Mouse (Mus musculus) brain, adult 2 months (tissue): ENCODE measurements around the gene Gm5485.

Experiments
- DNase-seq: peaks from one replicate; pipeline ENCODE4 v3.0.0; 2011; ENCODE audit warnings: low read depth, low spot score

Gm5485 gene

DNA sequence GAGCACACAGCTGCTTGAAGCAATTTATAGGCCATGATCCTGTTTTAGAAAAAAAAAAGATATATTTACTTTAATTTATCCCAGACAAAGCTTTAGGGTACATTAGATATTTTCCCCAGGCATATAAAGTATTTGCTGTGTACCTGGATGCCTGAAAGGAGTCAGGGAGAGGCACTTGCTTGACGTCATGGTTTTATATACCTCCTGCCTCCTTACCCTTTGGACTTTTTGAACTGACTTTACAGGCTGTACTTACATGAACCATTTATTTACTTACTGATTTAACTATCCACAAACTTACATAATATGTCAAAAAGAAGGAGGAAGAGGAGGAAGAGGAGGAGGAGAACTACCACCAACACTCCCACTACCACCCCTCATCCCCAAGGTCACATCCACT is at the start of gene Gm5485:
Gene Gm5485 (minus strand): TSS at position 171 of the 400 bp plus-strand sequence.
- no peak for DNase-seq

DNA sequence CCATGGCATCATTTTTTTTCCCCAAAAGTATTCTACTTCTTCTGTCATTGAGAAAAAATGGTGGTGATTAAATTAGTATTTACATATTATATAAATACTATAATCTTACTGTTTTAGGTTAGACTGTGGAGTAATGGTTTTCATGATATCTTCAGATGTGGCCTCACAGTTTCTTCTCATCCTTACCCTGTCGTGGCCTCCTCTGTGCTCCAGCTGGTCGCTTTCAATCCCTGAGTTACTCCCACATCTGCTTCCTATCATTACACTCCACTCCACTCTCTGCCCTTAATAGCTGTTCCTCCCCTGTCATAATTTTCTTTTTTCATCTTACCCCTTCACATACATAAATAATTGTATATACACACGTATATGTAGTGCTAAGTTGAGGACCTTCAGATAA is 41.0 kb upstream of the Gm5485 start:
- no peak for DNase-seq

DNA sequence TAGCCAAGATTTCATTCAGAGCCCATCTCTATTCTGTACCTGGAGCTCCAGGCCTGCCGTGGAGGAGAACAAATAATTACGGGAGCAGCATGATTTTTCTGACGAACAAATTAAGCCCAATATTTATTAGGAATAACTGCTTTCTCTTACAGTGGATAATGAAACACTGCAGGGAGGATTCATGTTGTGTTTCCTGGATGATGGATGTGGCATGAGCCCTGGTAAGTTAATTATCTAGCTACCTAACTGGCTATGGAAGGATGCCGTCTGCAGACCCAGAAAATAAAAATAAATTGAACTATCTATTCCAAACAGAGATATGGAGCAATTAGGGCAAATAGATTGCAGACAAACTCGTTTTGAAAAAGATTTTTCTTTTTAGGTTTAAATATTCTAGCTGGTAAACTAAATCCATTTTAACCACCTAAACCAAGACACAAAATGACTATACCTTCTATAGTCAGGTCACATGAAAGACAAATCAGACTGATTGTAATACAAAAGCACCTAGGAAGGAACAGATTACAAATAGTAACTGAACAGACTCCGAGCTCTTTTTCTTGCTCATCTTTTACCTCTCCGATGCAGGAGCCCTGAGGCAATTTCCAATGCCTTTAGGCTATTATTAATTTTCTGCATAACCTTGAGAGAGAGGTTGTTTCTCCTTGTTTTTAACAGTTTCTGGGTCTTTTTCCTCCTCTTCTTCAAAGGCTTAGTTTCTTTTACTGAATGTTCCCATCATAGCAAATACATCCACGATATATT is 34.1 kb upstream of the Gm5485 start:
- DNase-seq: no peak

DNA sequence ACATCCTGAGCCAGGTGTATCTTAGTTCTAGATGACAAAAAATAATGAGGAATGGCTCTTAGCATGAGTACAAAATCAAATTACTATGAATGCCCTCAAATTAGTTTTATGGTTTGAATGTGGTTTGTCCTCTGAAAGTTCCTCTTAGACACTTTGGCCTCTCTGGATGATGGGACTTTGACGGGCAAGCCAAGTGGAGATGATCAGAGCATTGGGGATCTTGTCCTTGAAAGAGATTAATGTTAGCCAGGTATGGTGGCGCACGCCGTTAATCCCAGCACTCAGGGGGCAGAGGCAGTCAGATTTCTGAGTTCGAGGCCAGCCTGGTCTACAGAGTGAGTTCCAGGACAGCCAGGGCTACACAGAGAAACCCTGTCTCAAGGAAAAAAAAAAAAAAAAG is 32.4 kb upstream of the Gm5485 start:
- no peak for DNase-seq

DNA sequence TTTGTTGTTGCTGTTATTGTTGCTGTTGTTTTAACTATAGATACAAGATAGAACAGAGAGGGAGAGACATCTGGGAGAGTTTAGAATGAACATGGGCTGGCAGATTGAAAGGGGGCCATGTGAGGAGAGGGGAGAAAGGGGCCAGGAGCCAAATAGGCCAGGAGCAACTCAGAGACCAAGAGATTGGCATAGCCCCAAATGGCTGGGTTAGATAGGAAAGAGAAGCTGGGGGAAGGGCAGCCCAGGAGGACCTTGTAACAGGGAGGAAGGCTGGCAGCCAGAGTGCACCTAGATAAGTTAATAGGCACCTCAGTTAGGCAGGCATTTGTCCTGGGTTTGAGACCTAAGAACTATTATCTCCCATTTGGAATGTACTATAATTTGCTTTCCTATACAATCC is 25.3 kb upstream of the Gm5485 start:
- DNase-seq: no peak

DNA sequence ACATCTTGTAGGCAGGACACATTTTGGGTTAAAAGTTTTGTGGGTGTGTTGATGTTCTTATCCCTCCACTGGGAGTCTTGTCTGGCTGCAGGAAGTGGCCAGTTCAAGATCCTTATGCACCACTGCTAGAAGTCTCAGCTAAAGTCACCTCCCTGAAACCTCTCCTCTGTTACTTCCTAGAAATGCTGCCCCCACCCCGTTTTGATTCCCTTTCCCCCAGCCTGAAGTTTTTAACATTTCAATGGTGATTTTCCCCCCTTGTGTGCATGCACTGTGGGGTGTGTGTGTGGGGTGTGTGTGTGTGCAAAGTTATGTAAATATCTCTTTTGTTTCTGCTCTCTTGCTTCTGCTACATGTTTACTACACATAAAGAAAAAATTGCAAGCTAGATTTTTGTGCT is 23.2 kb upstream of the Gm5485 start:
- DNase-seq: no peak

DNA sequence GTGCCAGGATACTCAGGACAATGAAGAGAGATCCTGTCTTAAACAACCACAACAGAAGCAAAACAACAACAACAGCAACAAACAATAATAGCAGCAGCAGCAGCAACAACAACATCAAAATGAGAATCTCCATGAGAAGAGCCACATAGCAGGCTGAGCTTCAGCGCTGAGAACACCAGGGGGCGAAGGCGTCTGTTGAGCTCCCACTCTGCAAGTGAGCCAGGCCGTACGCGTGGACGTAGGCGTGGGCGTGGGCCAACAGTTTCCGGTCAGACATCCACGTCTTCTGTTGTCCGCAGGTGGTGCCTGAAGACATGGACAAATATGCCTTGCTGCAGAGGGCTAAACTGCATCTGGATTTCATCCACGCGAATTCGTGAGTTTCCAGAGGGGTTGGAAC is 18.8 kb upstream of the Gm5485 start, which contains the start of gene Morc1:
Gene Morc1 (plus strand): TSS at position 211 of the 400 bp plus-strand sequence.
- DNase-seq: no peak

DNA sequence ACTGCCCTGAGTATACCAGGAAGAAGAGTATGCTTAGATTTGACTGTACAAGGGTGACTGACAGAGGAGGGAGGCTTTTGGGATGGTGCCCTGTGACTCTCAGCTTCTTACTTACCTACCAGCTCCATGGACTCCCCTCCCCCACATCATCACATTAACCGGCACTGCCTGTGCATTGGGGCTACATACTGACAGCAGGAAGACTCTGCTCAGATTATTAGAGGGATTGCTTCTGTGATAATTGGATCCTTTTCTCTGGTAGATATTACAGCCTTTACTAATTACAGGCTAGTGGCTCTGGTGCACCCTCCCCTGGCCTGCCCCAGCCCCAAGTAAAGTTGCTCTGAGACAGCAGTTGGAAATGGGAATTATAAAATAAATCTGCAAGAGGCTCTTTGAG is 17.2 kb upstream of the Gm5485 start:
- no peak for DNase-seq

DNA sequence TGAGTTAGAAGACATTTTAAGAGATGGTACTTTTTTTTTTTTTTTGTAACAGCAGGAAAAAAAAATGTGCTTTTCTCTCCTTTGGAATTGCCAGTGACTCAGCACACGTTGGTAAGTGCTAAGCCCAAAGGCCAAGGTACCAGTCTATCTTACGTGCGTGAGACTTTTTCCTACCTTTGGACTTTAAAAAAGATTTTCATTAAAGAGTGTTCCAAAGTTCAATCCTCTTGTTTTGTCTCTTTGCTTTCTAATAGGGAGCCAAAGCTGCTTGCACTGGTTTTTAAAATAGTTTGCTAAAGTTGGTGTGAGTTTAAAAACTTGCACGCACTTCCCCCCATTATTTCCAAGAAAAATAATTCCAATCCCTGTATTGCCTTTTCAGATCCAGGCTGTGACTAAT is 11.9 kb upstream of the Gm5485 start:
- no peak for DNase-seq

DNA sequence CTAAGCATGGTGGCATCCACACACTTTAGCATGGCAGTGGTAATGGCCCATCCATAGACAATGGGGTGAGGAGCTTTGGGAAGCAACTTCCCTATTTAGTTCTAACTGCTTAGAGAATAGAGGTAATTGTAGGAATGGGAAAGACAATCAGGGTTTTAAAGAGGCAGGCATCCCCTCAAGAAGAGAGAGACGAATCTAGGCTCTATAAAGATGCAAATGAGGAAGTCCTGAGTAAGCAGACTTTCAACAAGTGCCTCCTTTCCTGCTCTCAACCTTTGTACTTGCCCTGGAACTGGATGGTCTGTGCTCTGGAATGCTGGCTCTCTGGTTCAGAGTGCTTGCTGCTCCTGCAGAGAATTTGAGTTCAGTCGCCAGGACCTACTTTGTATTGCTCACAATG is 10.3 kb upstream of the Gm5485 start:
- DNase-seq: no peak

DNA sequence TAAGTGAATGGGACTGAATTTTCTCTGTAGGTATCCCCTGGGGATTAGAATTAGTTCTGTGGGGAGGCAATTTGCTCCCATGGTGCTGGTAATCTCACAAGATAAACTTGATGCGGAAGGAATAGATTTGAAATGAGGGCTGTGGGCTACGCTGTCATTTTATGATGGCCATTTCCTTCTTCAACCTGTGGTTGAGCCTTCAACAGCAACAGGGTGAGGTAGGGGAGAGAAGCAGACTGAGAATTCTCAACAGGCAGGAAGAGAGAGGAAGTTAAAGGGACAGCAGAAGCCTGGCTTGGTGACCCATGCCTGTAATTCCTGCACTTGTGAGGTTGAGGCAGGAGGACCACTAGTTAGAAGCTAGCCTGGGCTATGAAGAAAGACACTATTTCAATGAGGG is 6.8 kb upstream of the Gm5485 start:
- no peak for DNase-seq

DNA sequence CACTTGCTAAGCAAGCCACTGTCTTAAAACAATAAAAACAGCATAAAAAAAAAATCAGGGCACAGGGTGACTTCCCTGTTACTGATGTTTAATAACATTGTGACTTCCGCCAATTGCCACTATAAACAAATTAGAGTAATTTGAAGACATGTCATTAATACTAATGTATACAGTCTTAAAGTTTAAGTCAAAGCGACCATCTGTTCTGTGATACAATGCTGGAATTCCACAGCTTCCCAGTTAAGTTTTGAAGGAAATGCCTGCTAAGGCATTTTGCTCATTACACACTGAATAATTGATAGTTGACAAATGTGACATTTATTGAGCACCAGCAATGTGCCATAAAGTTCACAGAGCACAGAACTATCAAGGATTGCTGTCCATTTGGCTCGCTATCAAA is 6.3 kb upstream of the Gm5485 start:
- no peak for DNase-seq

DNA sequence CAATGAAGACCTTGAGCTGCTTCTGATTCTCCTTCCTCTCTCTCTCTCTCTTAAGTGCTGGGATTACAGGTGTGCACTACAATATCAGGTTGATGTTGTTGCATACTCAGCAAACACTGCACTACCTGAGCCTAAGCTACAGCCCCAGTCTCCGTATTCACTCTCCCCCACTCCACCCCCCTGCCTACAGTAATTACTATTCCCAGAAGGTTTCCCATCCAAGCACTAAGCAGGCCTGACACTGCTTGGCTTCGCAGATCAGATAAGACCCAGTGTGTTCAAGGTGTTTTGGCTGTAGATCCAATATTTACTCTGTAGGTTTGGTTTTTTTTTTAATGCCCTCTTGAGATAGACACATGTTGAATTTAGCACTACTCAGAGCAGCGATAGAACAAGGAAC is 2.1 kb downstream of the Gm5485 start:
- no peak for DNase-seq

DNA sequence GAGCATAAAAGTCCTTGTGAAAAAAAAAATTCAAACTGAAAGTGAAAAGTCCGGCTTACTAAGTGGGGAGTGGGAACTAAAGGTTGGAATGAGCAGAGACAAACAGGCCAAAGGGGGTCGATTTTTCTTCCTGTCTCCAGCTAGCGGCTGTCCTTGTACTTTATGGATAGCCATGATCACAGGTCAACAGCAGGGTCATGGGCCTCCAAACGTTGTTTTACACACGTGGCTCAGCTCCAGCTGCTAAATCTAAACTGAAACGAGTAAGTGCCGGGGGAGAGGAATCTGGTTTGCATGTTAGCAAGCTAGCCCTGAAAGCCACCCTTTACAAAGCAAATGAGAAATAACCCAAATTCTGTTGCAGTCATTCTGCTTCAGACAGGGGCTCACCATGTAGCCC is 2.6 kb downstream of the Gm5485 start:
- no peak for DNase-seq

DNA sequence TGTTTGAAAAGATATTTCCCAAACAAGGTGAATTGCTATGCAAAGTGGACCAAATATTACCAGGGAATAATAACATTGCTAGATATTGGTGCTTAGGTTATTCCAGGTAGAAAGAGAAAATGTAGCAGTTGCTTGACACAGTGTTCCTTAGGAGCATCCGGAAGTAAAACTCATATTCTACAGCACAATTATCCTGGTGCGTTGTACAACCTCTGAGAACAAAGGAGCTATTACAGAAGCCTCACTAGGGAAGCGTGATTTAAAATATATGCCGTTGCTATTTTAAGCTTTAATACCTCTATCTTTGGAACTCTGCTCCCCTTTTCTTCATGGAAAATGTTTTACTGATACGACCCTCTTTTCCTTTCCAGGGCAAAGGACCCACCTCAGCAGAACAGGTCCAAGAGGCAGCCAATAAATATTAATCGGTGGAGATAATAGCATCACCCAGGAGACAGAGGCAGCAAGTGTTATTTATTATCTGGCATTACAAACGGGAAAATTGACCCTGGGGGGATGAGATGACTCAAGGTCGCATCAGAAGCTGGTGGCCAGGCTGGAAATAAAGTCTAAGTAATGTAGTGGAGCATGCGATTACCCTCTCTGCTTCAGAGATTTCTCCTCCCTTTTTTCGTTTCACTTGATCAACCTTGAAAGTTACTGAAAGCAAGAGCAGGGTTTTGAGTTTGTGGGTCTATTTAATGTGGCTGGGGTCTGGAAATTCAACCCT is 6.4 kb downstream of the Gm5485 start:
- no peak for DNase-seq

DNA sequence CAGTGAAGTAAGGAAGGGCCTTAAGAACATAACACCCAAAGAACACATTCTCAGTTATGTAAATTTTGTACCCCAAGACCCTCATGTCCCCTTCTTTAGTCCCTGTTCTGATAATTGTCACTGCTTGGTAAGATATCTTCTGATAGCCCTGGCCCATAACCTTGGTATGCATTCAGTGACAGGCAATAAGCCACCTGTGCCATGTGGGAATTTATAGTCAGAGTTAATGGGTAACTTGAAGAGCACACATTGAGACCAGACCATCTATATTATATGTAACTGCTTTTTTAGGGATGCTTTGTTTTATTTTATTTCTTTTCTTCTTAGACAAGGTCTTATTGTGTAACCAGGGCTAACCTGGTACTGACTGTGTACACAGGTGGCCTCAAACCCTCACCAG is 8.2 kb downstream of the Gm5485 start:
- DNase-seq: no peak

DNA sequence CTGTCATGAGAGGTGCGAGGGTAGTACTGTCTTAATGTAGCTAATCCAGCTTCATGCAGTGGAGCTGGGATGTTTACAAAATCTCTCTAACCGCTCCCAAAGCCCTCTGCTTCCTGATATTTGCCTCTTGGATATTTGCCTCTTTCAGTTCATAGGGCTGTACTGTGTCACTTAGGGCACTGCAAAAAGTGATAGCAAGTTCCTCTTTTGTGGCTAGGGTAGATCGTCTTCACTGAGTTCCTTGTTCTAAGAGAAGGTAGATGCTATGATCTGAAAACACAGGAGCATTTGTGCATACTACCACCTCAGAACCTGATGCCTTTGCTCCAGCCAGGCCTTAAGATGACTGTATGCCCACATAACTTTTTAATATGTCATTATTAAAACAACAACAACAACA is 8.8 kb downstream of the Gm5485 start:
- DNase-seq: no peak

DNA sequence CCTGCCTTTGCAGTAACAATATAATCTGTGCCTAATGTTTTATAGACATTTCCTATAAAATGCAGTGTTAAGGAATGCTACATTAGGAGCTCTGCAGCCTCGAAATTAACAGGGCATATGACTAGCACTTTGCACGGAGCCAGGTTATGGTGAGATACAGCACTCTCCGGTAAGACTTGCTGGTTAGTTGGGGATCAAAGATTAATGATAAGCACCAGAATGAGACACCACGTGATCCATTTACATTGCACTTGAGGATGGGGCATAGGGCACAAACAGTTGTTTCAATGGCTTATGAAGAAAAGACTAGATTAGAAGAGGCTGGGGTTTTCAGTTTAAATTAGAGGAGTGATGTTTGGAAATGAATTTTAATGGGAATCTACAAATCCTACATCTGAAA is 9.3 kb downstream of the Gm5485 start:
- no peak for DNase-seq

DNA sequence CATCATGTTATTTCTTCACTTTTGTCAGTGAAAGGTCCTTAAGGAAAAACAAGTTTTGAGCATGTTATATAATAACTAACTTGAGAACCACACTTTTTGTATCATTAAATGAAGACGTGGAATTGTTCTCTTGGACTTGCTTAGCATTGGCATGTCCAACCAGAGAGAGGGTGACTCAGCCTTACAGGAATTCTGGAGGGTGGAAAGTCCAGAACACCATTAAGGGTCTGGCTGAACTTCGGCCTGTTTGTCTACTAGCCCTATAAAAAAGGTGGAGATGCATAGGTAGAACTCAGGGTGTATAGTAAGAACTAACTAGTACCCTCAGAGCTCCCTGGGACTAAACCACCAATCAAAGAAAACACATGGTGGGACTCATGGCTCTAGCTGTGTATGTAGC is 16.9 kb downstream of the Gm5485 start:
- no peak for DNase-seq

DNA sequence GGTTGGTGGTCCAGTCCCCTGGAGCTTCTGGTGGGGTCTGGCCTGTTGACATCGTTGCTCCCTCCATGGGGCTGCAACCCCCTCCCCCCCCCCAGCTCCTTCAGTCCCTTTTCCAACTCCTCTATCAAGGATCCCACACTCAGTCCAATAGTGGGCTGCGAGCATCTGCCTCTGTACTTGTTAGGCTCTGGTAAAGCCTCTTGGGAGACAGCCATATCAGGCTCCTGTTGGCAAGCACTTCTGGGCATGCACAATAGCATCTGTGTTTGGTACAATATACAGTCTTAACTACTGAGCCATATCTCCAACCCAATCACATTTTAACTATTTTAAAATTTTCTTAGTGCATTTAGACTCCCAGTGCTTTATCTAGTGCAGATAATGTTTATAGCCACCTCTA is 25.2 kb downstream of the Gm5485 start:
- DNase-seq: peak; percentile 53

DNA sequence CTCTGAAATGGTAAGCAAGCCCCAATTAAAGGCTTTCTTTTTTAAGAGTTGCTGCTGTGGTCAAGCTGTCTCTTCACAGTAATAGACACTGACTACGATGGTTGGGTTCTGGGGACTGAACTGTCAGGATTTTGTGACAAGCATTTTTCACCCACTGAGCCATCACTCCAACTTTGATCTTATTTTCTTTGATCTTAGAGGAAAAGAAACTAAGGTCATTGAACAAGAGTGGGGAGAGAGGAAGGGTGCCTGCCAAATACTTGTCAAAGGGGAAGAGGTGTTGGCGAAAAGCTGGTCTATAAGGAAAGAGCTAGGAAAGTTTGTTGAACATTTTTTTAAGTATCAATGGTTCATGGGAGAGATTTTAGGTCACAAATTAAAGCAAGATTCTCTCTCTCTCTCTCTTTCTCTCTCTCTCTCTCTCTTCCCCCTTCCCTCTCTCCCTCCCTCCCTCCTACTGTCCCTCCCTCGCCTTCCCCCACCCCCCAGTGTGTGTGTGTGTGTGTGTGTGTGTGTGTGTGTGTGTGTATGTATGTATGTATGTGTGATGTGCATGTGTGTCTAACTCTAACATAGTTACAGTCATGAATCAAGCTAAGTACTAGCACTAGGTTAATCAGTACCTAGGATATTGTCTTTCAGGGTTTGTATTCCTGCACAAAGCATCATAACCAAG is 28.5 kb downstream of the Gm5485 start:
- DNase-seq: no peak

DNA sequence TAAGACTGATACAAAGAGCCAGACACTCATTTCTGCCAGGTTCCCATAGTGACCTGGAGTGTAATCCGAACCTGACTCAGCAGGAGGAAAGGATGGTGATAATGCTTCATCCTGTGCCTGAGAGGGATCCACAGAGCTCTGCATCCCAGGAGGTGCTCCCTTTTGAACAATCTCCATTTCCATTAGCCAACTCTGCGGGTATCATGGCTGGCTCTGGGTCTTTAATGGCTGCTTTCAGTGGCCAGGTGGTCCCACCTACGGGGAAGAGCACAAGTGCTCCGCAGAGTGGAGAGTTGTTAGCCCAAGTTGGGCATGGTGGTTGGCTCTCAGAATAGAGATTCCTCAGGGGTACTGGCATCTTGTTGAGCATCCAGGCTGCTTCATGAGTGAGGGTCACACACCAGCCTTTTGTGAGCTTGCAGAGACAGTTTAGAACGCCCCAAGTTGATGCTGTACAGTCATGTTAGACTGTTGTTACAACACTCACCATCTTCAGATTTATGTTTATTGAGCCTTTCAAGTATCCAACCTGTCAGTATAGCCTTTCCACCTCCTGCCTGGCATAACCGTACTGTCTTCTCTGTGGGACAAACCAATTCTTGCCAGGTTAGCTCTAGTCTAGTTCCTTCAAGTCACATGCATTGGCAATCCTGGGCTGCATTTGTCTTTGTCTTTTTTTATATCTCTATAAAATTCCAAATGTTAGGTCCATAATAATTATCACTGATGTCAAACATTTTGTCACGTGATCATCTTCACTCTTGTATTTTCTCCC is 38.3 kb downstream of the Gm5485 start:
- DNase-seq: peak; percentile 95
